ENCODE assay signal across 19 mouse cellular contexts in the genomic region with DNA sequence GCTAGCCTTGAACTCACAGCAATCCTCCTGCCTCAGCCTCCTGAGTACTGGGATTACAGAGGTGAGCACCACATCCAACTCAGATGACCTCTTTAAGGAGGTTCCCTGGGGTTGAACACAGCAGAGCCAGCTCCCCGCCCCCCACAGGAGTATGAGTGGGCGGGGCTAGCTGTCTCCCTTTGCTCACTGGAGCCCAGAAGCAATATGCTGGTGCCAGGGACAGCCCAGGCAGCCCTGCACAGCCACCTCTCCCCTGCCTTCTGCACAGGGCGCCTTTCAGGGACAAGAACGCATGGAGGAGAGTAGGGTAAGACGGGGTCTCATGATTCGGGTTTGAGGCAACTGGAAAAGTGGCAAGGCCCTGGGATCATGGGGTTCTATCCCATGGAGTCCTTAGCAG. TPM values are rescaled to one million over a fixed set of nuclear protein-coding genes. Genes with fewer than 3 reads are reported as not detected.
DNase-seq lines count a peak whose midpoint lies in the region; ATAC-seq and TF ChIP-seq lines count a peak whose summit lies in the region.
"Had no signal": no experiment of that assay in that cellular context is flagged by ENCODE, and none has a peak within 500 bp of the region (broad histone marks: within the 10 kb centered on the region; RNA-seq: fewer than 3 reads in every experiment).

No protein-coding gene starts in this region.

- WGBS in heart, embryonic 10.5 days: 75% methylated on average over 6 of the region's 6 CpGs
- WGBS in stomach, embryonic 15.5 days: 77% methylated on average over 6 of the region's 6 CpGs
- 75% methylated on average over 6 of the region's 6 CpGs for WGBS in stomach, postnatal 0 days
- WGBS in midbrain, embryonic 13.5 days: 79% methylated on average over 6 of the region's 6 CpGs
- WGBS in hindbrain, embryonic 16.5 days: 81% methylated on average over 6 of the region's 6 CpGs

- H3K9ac ChIP-seq in stomach, embryonic 15.5 days: no peak overlapping the region
- H3K9ac ChIP-seq in stomach, postnatal 0 days (ENCODE audit: low read length): no peak overlapping the region
- H3K9ac ChIP-seq in midbrain, embryonic 13.5 days (replicated peaks): no peak overlapping the region
- no peak overlapping the region for H3K9ac ChIP-seq in hindbrain, embryonic 16.5 days (ENCODE audit: low read depth, low read length)
- H3K9ac ChIP-seq: embryonic facial prominence, embryonic 12.5 days; forebrain, embryonic 15.5 days; heart, embryonic 13.5 days; hindbrain, embryonic 13.5 days; intestine, embryonic 15.5 days had no signal

- peaks cover 28% of the 10 kb centered on the region for H3K4me1 ChIP-seq in heart, embryonic 10.5 days
- H3K4me1 ChIP-seq in stomach, embryonic 15.5 days: peaks cover 5% of the 10 kb centered on the region
- H3K4me1 ChIP-seq in stomach, postnatal 0 days (replicated peaks; ENCODE audit: control insufficient read depth, insufficient read depth): no peaks in the 10 kb centered on the region
- 0 out of 2 replicates have a peak, but pooled peaks cover 2% of the 10 kb centered on the region for H3K4me1 ChIP-seq in midbrain, embryonic 13.5 days (replicated peaks)
- H3K4me1 ChIP-seq in hindbrain, embryonic 16.5 days (ENCODE audit: control insufficient read depth, insufficient read depth, low read depth, low read length): no peaks in the 10 kb centered on the region
- H3K4me1 ChIP-seq: embryonic facial prominence, embryonic 12.5 days; forebrain, embryonic 15.5 days; hindbrain, embryonic 13.5 days; intestine, embryonic 15.5 days had no signal

- TF ChIP-seq CTCF in stomach, postnatal 0 days (IDR thresholded peaks at IDR 0.05; ENCODE audit: low read depth): no peak

- H3K27me3 ChIP-seq in heart, embryonic 10.5 days (ENCODE audit: insufficient read depth, poor library complexity, severe bottlenecking): peaks cover 41% of the 10 kb centered on the region
- H3K27me3 ChIP-seq in stomach, embryonic 15.5 days (replicated peaks): no peaks in the 10 kb centered on the region
- no peaks in the 10 kb centered on the region for H3K27me3 ChIP-seq in stomach, postnatal 0 days (ENCODE audit: control insufficient read depth, insufficient read depth, low read length)
- 0 out of 2 replicates have a peak, but pooled peaks cover 7% of the 10 kb centered on the region for H3K27me3 ChIP-seq in midbrain, embryonic 13.5 days
- H3K27me3 ChIP-seq in hindbrain, embryonic 16.5 days (replicated peaks; ENCODE audit: control insufficient read depth, insufficient read depth, low read length): no peaks in the 10 kb centered on the region
- H3K27me3 ChIP-seq: embryonic facial prominence, embryonic 12.5 days; forebrain, embryonic 15.5 days; intestine, embryonic 15.5 days had no signal

- no peaks in the 10 kb centered on the region for H3K9me3 ChIP-seq in heart, embryonic 10.5 days
- no peaks in the 10 kb centered on the region for H3K9me3 ChIP-seq in stomach, embryonic 15.5 days
- H3K9me3 ChIP-seq in stomach, postnatal 0 days (ENCODE audit: control insufficient read depth, low read length): no peaks in the 10 kb centered on the region
- H3K9me3 ChIP-seq in midbrain, embryonic 13.5 days: no peaks in the 10 kb centered on the region
- H3K9me3 ChIP-seq in hindbrain, embryonic 16.5 days (ENCODE audit: control insufficient read depth, low read length): no peaks in the 10 kb centered on the region
- H3K9me3 ChIP-seq: embryonic facial prominence, embryonic 12.5 days; forebrain, embryonic 15.5 days; heart, embryonic 13.5 days; hindbrain, embryonic 13.5 days; intestine, embryonic 15.5 days had no signal

- peak; percentile 24; the same call in 1 of the 2 replicates for ATAC-seq in stomach, embryonic 15.5 days (ENCODE audit: insufficient read depth, low FRiP score, low read depth)
- ATAC-seq in stomach, postnatal 0 days (ENCODE audit: low FRiP score, low TSS enrichment): no peak
- ATAC-seq in midbrain, embryonic 13.5 days: no peak
- ATAC-seq in hindbrain, embryonic 16.5 days: no peak
- ATAC-seq: forebrain, embryonic 15.5 days; intestine, embryonic 15.5 days had no signal

- H3K36me3 ChIP-seq in heart, embryonic 10.5 days: no peaks in the 10 kb centered on the region
- no peaks in the 10 kb centered on the region for H3K36me3 ChIP-seq in stomach, embryonic 15.5 days
- H3K36me3 ChIP-seq in stomach, postnatal 0 days (ENCODE audit: control insufficient read depth, insufficient read depth, low read length): no peaks in the 10 kb centered on the region
- peaks cover 19% of the 10 kb centered on the region for H3K36me3 ChIP-seq in midbrain, embryonic 13.5 days
- peaks cover 9% of the 10 kb centered on the region for H3K36me3 ChIP-seq in hindbrain, embryonic 16.5 days (ENCODE audit: control insufficient read depth, insufficient read depth, low read length)
- H3K36me3 ChIP-seq: embryonic facial prominence, embryonic 12.5 days; heart, embryonic 13.5 days; intestine, embryonic 15.5 days had no signal

- TF ChIP-seq EP300 in stomach, postnatal 0 days (optimal IDR thresholded peaks at IDR 0.05): no peak

- no peak overlapping the region for H3K27ac ChIP-seq in heart, embryonic 10.5 days
- H3K27ac ChIP-seq in stomach, embryonic 15.5 days: no peak overlapping the region
- no peak overlapping the region for H3K27ac ChIP-seq in stomach, postnatal 0 days (replicated peaks)
- H3K27ac ChIP-seq in midbrain, embryonic 13.5 days: no peak overlapping the region
- no peak overlapping the region for H3K27ac ChIP-seq in hindbrain, embryonic 16.5 days (ENCODE audit: low read depth, low read length)
- H3K27ac ChIP-seq: embryonic facial prominence, embryonic 12.5 days; forebrain, embryonic 15.5 days; heart, embryonic 13.5 days; hindbrain, embryonic 13.5 days; intestine, embryonic 15.5 days had no signal

- H3K4me2 ChIP-seq in stomach, embryonic 15.5 days: no peak overlapping the region
- H3K4me2 ChIP-seq in stomach, postnatal 0 days (replicated peaks; ENCODE audit: low read depth): no peak overlapping the region
- no peak overlapping the region for H3K4me2 ChIP-seq in midbrain, embryonic 13.5 days (replicated peaks)
- H3K4me2 ChIP-seq in hindbrain, embryonic 16.5 days (ENCODE audit: low read length): no peak overlapping the region
- H3K4me2 ChIP-seq: embryonic facial prominence, embryonic 12.5 days; forebrain, embryonic 15.5 days; heart, embryonic 13.5 days; hindbrain, embryonic 13.5 days; intestine, embryonic 15.5 days had no signal

- peak; percentile 91 for DNase-seq in heart, adult 11 months
- DNase-seq in heart, embryonic 10.5 days (ENCODE audit: low spot score): no peak
- no peak for DNase-seq in stomach, postnatal 0 days (ENCODE audit: low spot score)
- DNase-seq in ZHBTc4 (ENCODE audit: low read depth, low spot score): peak; percentile 42
- DNase-seq: cerebellum, adult 11-12 months; cerebellum, adult 9-10 months; cerebellum, postnatal 25 days; gastrocnemius, postnatal 36 days; heart, postnatal 10 days; kidney, adult 8-10 months had no signal

- H3K4me3 ChIP-seq in heart, embryonic 10.5 days: no peak overlapping the region
- H3K4me3 ChIP-seq in stomach, embryonic 15.5 days (replicated peaks): no peak overlapping the region
- no peak overlapping the region for H3K4me3 ChIP-seq in stomach, postnatal 0 days (ENCODE audit: low read depth, low read length)
- H3K4me3 ChIP-seq in midbrain, embryonic 13.5 days (replicated peaks): no peak overlapping the region
- H3K4me3 ChIP-seq in hindbrain, embryonic 16.5 days (ENCODE audit: low read length): no peak overlapping the region
- H3K4me3 ChIP-seq: embryonic facial prominence, embryonic 12.5 days; forebrain, embryonic 15.5 days; heart, embryonic 13.5 days; hindbrain, embryonic 13.5 days; intestine, embryonic 15.5 days had no signal

RNA-seq across cellular contexts. Expression of gene Gnpat, which starts 31.3 kb away (rescaled TPM):
- 132 and 134 TPM in 2 replicates for polyA plus RNA-seq in heart, embryonic 10.5 days (2016; fragmentation: Nextera tagmentation; extraction: Ambion mirVana)
- 84.0 and 85.7 TPM in 2 replicates for polyA plus RNA-seq in stomach, embryonic 15.5 days (2015; fragmentation: Nextera tagmentation; extraction: Ambion mirVana)
- polyA plus RNA-seq in stomach, postnatal 0 days (2015; fragmentation: Nextera tagmentation; extraction: Ambion mirVana): 41.1 and 41.4 TPM in 2 replicates
- 99.1 and 106 TPM in 2 replicates for polyA plus RNA-seq in midbrain, embryonic 13.5 days (2015; fragmentation: Nextera tagmentation; extraction: Ambion mirVana)
- polyA plus RNA-seq in hindbrain, embryonic 16.5 days (2015; fragmentation: Nextera tagmentation; extraction: Ambion mirVana): 73.8 and 79.9 TPM in 2 replicates

RNA-seq across cellular contexts. Expression of gene 2810004N23Rik, which starts 31.4 kb away (rescaled TPM):
- polyA plus RNA-seq in heart, embryonic 10.5 days (2016; fragmentation: Nextera tagmentation; extraction: Ambion mirVana): 66.0 and 67.5 TPM in 2 replicates
- 44.9 and 45.3 TPM in 2 replicates for polyA plus RNA-seq in stomach, embryonic 15.5 days (2015; fragmentation: Nextera tagmentation; extraction: Ambion mirVana)
- 20.2 and 21.3 TPM in 2 replicates for polyA plus RNA-seq in stomach, postnatal 0 days (2015; fragmentation: Nextera tagmentation; extraction: Ambion mirVana)
- polyA plus RNA-seq in midbrain, embryonic 13.5 days (2015; fragmentation: Nextera tagmentation; extraction: Ambion mirVana): 35.9 and 37.4 TPM in 2 replicates
- polyA plus RNA-seq in hindbrain, embryonic 16.5 days (2015; fragmentation: Nextera tagmentation; extraction: Ambion mirVana): 21.5 and 25.5 TPM in 2 replicates

RNA-seq across cellular contexts. Expression of gene Trim67, which starts 38.6 kb away (rescaled TPM):
- 0.05 and 0.10 TPM in 2 replicates for polyA plus RNA-seq in heart, embryonic 10.5 days (2016; fragmentation: Nextera tagmentation; extraction: Ambion mirVana)
- polyA plus RNA-seq in stomach, embryonic 15.5 days (2015; fragmentation: Nextera tagmentation; extraction: Ambion mirVana): 0.63 and 0.74 TPM in 2 replicates
- 0.23 and 0.33 TPM in 2 replicates for polyA plus RNA-seq in stomach, postnatal 0 days (2015; fragmentation: Nextera tagmentation; extraction: Ambion mirVana)
- 16.8 and 17.6 TPM in 2 replicates for polyA plus RNA-seq in midbrain, embryonic 13.5 days (2015; fragmentation: Nextera tagmentation; extraction: Ambion mirVana)
- polyA plus RNA-seq in hindbrain, embryonic 16.5 days (2015; fragmentation: Nextera tagmentation; extraction: Ambion mirVana): 25.9 and 27.0 TPM in 2 replicates
- polyA plus RNA-seq: C2C12 had no signal

Comparison
In these comparisons a context has a peak if more than half of its experiments do, and no peak if none do; other contexts are left out.
1. DNase-seq: peak in heart, adult 11 months (single experiment) and ZHBTc4 (single experiment); none in heart, embryonic 10.5 days (single experiment) and stomach, postnatal 0 days (single experiment).
2. RNA of gene Trim67, which starts 38.6 kb away (polyA plus RNA-seq): 25.9 to 27.0 TPM in hindbrain, embryonic 16.5 days and 16.8 to 17.6 TPM in midbrain, embryonic 13.5 days; 0.63 to 0.74 TPM in stomach, embryonic 15.5 days, 0.23 to 0.33 TPM in stomach, postnatal 0 days and 0.05 to 0.10 TPM in heart, embryonic 10.5 days; every median in the first group is over 10 times any median in the second.